Mouse (Mus musculus) testis, adult 2 months (tissue): ENCODE measurements around the gene Olfr201. TPM values are rescaled to one million over a fixed set of nuclear protein-coding genes. Genes with fewer than 3 reads are reported as not detected.
"Not testable (repeated sequence)": the region's sequence is repeated elsewhere in the genome, so short reads cannot be mapped to it uniquely, and the experiment has no call there.

Experiments
- H3K27ac ChIP-seq: fragments of 200-500 bp; 2 replicates; pipeline ENCODE4 v1.5.1; 2012; ENCODE audit warnings: low read depth, low read length; ENCODE audit not compliant: control insufficient read depth, insufficient read depth
- H3K27me3 ChIP-seq: fragments of 200-500 bp; 2 replicates; pipeline ENCODE4 v1.6.1; 2012; ENCODE audit warnings: mild to moderate bottlenecking, low read length, moderate library complexity; ENCODE audit not compliant: control insufficient read depth, insufficient read depth
- H3K36me3 ChIP-seq: fragments of 200-500 bp; 2 replicates; pipeline ENCODE4 v1.6.1; 2012; ENCODE audit warnings: mild to moderate bottlenecking, low read length; ENCODE audit not compliant: control insufficient read depth, insufficient read depth
- H3K4me1 ChIP-seq: fragments of 200-500 bp; 2 replicates; pipeline ENCODE4 v1.6.1; 2012; ENCODE audit warnings: low read length; ENCODE audit not compliant: control insufficient read depth, insufficient read depth
- H3K4me3 ChIP-seq: fragments of 200-500 bp; 2 replicates; pipeline ENCODE4 v1.5.1; 2012; ENCODE audit warnings: low read depth, mild to moderate bottlenecking, low read length, moderate library complexity, mixed read lengths; ENCODE audit not compliant: control insufficient read depth
- CTCF ChIP-seq: fragments of 200-500 bp; IDR thresholded peaks from 2 replicates; pipeline ENCODE4 v1.5.1; 2012; ENCODE audit warnings: low read depth, mild to moderate bottlenecking, inconsistent platforms, low read length, moderate library complexity; ENCODE audit not compliant: control insufficient read depth, insufficient read depth, insufficient replicate concordance
- POLR2A ChIP-seq: fragments of 200-500 bp; IDR thresholded peaks from 2 replicates; pipeline ENCODE4 v1.6.1; 2012; ENCODE audit warnings: low read depth, mild to moderate bottlenecking, inconsistent platforms, low read length, moderate library complexity; ENCODE audit not compliant: control insufficient read depth
- polyA plus RNA-seq: library from polyadenylated mRNA; depleted of rRNA; stranded (reverse); fragments of >200 nt; gene quantifications from 2 replicates; pipeline ENCODE4 v1.2.3, GENCODE M21; 2012; rRNA removed

Olfr201 gene
- polyA plus RNA-seq = not detected in 2 replicates

GRCm38 (mm10) chr16:59272532-59272931, at the start of gene Olfr201:
Olfr201 (minus strand) TSS chr16:59272632.
- not testable (repeated sequence) for H3K4me1 ChIP-seq, H3K4me3 ChIP-seq, H3K27ac ChIP-seq, H3K27me3 ChIP-seq, H3K36me3 ChIP-seq

- Histone ChIP-seq H3K27ac (no peak within 1 kb of the TSS), H3K27me3 (no peaks in the 10 kb centered on the region), H3K4me3 (no peak within 1 kb of the TSS), H3K4me1 (no peaks in the 10 kb centered on the region), H3K36me3 (no peaks in the 10 kb centered on the region)
- TF ChIP-seq POLR2A (no peak), CTCF (no peak)
Observed at GRCm38 (mm10) chr16:59318148-59318547, 45.7 kb upstream of the Olfr201 start, which contains the start of gene Olfr204. Olfr204 (minus strand) TSS chr16:59318248.

- H3K4me1 ChIP-seq = no peaks in the 10 kb centered on the region
- no peaks in the 10 kb centered on the region for H3K27me3 ChIP-seq
- no peak within 1 kb of the TSS for H3K4me3 ChIP-seq
- H3K36me3 ChIP-seq = no peaks in the 10 kb centered on the region
- TF ChIP-seq CTCF = no peak
- no peak for TF ChIP-seq POLR2A
- no peak within 1 kb of the TSS for H3K27ac ChIP-seq
Observed at GRCm38 (mm10) chr16:59298581-59298980, 26.1 kb upstream of the Olfr201 start, which contains the start of gene Olfr203. Olfr203 (plus strand) TSS chr16:59298881.

- H3K36me3 ChIP-seq, H3K27ac ChIP-seq, H3K4me1 ChIP-seq, H3K4me3 ChIP-seq, H3K27me3 ChIP-seq: not testable (repeated sequence)
Observed at GRCm38 (mm10) chr16:59287576-59287975, 15.1 kb upstream of the Olfr201 start.

GRCm38 (mm10) chr16:59286693-59287092, 14.3 kb upstream of the Olfr201 start, which contains the start of gene Olfr202:
Olfr202 (minus strand) TSS chr16:59286793.
- TF ChIP-seq CTCF = no peak
- no peak for TF ChIP-seq POLR2A
- Histone ChIP-seq H3K4me3 (no peak within 1 kb of the TSS), H3K27me3 (no peaks in the 10 kb centered on the region), H3K4me1 (no peaks in the 10 kb centered on the region), H3K27ac (no peak within 1 kb of the TSS), H3K36me3 (no peaks in the 10 kb centered on the region)

- TF ChIP-seq POLR2A = no peak
- no peak for TF ChIP-seq CTCF
- Histone ChIP-seq H3K4me1 (no peaks in the 10 kb centered on the region), H3K27me3 (no peaks in the 10 kb centered on the region), H3K36me3 (no peaks in the 10 kb centered on the region), H3K4me3 (no peak overlapping the region), H3K27ac (no peak overlapping the region)
Observed at GRCm38 (mm10) chr16:59283476-59283875, 11.0 kb upstream of the Olfr201 start.

- H3K36me3 ChIP-seq = no peaks in the 10 kb centered on the region
- TF ChIP-seq POLR2A (no peak), CTCF (no peak)
- H3K4me1 ChIP-seq = no peaks in the 10 kb centered on the region
- H3K4me3 ChIP-seq = no peak overlapping the region
- H3K27ac ChIP-seq = no peak overlapping the region
- no peaks in the 10 kb centered on the region for H3K27me3 ChIP-seq
Observed at GRCm38 (mm10) chr16:59280542-59280941, 8.1 kb upstream of the Olfr201 start.

- H3K27ac ChIP-seq, H3K36me3 ChIP-seq, H3K4me1 ChIP-seq, H3K27me3 ChIP-seq, H3K4me3 ChIP-seq: not testable (repeated sequence)
Observed at GRCm38 (mm10) chr16:59269097-59269496, 3.3 kb downstream of the Olfr201 start.

GRCm38 (mm10) chr16:59249684-59250083, 22.7 kb downstream of the Olfr201 start:
- no peaks in the 10 kb centered on the region for H3K27me3 ChIP-seq
- no peak overlapping the region for H3K27ac ChIP-seq
- H3K36me3 ChIP-seq = no peaks in the 10 kb centered on the region
- no peaks in the 10 kb centered on the region for H3K4me1 ChIP-seq
- H3K4me3 ChIP-seq = no peak overlapping the region
- no peak for TF ChIP-seq POLR2A
- TF ChIP-seq CTCF = no peak

GRCm38 (mm10) chr16:59219667-59220066, 52.8 kb downstream of the Olfr201 start, which contains the start of gene Olfr199:
Olfr199 (minus strand) TSS chr16:59219767.
- not testable (repeated sequence) for H3K27me3 ChIP-seq, H3K4me3 ChIP-seq, H3K4me1 ChIP-seq, H3K27ac ChIP-seq, H3K36me3 ChIP-seq

GRCm38 (mm10) chr16:59217861-59218260, 54.6 kb downstream of the Olfr201 start:
- not testable (repeated sequence) for H3K36me3 ChIP-seq, H3K4me3 ChIP-seq, H3K27me3 ChIP-seq, H3K4me1 ChIP-seq, H3K27ac ChIP-seq
